Mouse (Mus musculus) embryo, embryonic 10.5 days (tissue): ENCODE results near the gene Syne3.

Experiments
- DNase-seq: peaks from one replicate; pipeline ENCODE4 v3.0.0-alpha.2; 2015; ENCODE audit warnings: low spot score

Gene Syne3

DNA sequence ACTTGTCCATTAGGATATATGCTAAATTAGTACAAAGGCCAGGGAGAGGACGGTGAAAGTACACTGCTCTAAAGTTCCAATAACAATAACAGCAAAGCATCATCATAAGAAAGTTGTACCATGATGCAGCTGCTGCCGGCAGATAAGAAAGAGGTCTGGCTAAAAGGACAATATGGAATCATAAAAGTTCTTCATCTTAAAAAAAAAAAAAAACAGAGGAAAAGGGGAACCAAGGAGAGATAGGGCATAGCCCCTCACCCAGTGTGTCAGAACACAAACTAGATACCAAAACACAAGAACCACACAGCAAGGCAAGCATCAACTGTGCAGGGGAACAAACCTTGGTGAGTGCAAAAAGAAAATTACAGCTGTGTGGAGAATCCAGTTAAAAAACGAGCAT lies 117.4 kb downstream of the Syne3 start:
- DNase-seq = no peak

DNA sequence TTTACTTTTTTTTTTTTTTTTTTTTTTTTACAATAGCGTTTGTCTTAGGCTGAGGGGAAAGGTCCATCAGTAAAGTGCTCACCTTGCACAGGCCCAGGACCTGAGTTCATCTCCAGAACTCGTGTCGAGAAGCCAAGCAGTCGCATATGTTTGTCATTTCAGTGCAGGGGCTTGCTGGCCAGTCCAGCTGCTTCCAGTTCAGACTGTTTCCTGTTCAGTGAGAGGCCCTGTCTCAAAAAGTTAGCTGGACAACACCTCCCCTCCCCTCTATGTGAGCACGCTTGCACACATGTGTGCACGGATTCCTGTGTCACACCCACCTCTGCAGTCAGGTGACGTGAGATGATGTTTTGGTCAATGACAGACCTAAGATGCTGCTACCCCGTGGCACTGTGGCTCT lies 119.5 kb downstream of the Syne3 start:
- no peak for DNase-seq

- DNase-seq = no peak
Measured at GRCm38 (mm10) chr12:104886104-104886503, 123.5 kb downstream of the Syne3 start.

GRCm38 (mm10) chr12:104882533-104882932 lies 127.1 kb downstream of the Syne3 start:
- no peak for DNase-seq

- no peak for DNase-seq
Measured at GRCm38 (mm10) chr12:104882061-104882460, 127.5 kb downstream of the Syne3 start.

DNA sequence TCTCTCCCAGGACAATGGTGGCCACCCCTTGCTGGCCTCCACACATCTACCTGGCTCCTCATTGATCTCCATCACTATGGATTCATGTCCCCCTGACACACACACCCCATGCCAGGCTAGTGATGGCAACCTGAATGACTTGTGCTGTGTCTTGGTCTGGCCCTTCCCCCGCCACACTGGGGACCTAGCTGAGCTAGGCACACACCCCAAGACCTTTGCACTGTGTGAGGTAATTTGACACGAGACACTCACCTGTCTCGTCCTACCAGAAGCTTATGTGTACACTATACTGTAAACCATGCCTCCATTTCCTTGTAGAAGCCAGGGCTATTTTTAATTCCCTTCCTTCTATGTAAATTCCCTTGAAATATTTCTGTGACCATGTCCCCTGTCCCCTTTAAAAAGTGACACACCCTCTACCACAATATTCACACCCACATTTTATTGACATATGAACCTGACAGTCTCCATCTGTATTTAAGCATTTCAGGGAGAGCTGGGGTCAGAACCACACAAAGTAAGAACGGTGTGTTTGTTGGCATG lies 128.0 kb downstream of the Syne3 start:
- DNase-seq = no peak

DNA sequence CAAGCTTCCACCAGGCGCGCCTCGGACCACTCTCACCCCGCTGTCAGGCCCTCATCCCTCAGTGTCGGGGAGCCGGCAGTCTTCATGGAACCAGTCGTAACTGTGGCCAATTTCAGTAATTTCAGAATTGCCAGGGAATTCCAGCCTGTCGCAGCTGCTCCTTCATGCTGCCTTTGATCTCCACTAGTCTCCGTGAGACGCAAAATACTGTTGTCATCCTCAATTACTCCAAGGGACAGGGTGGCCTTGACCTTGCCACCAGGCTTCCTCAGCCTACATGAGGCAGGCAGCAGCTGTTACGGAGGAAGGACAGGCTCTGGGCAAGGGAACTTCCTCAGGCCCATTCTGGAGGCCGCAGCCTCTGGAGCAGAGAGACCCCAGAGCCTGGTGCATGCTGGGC lies 129.2 kb downstream of the Syne3 start:
- peak; percentile 29 for DNase-seq
